Mouse (Mus musculus) MEL (cell line): ENCODE data around the gene Hoxc4.

Source experiments
- CTCF ChIP-seq, 3 experiments: IDR thresholded peaks in 2 of 3; conservative IDR thresholded peaks in 1 of 3; 2 replicates each; pipeline ENCODE4 v1.5.1; 2011 to 2012; ENCODE audit warnings: low read length in 3 of 3, low read depth in 2 of 3, mild to moderate bottlenecking in 2 of 3, improper control_type of control experiment in 1 of 3, inconsistent platforms in 1 of 3, mixed read lengths in 1 of 3, moderate library complexity in 1 of 3; ENCODE audit not compliant: control insufficient read depth in 1 of 3, insufficient read depth in 1 of 3, poor library complexity in 1 of 3, severe bottlenecking in 1 of 3
- EP300 ChIP-seq, 2 experiments: IDR thresholded peaks; 2 replicates each; pipeline ENCODE4 v1.6.1; 2011; ENCODE audit warnings: improper control_type of control experiment in 2 of 2, low read length in 2 of 2, low read depth in 1 of 2, mild to moderate bottlenecking in 1 of 2
- HCFC1 ChIP-seq: IDR thresholded peaks from 2 replicates; pipeline ENCODE4 v1.6.1; 2012; ENCODE audit warnings: low read depth, mild to moderate bottlenecking, inconsistent platforms, low read length, improper control_type of control experiment, moderate library complexity
- MAFK ChIP-seq: IDR thresholded peaks from 2 replicates; pipeline ENCODE4 v1.6.1; 2011; ENCODE audit warnings: low read depth, mild to moderate bottlenecking, low read length, improper control_type of control experiment, borderline replicate concordance
- MAX ChIP-seq: IDR thresholded peaks from 2 replicates; pipeline ENCODE4 v1.6.1; 2011; ENCODE audit warnings: low read length, improper control_type of control experiment
- MEF2A ChIP-seq: IDR thresholded peaks from 2 replicates; pipeline ENCODE4 v1.6.1; 2014; ENCODE audit warnings: low read depth, mild to moderate bottlenecking, inconsistent platforms, low read length, improper control_type of control experiment; ENCODE audit not compliant: poor library complexity, insufficient replicate concordance, severe bottlenecking; ENCODE audit errors: extremely low read depth
- POLR2A ChIP-seq, 2 experiments: IDR thresholded peaks; 2 replicates each; pipeline ENCODE4 v1.6.1; 2011 to 2012; ENCODE audit warnings: low read length in 2 of 2, mild to moderate bottlenecking in 2 of 2, control low read depth in 1 of 2, improper control_type of control experiment in 1 of 2, low read depth in 1 of 2, moderate library complexity in 1 of 2; ENCODE audit not compliant: control insufficient read depth in 1 of 2, insufficient read depth in 1 of 2, poor library complexity in 1 of 2
- POLR2AphosphoS5 ChIP-seq: IDR thresholded peaks from 2 replicates; pipeline ENCODE4 v1.6.1; 2012; ENCODE audit warnings: low read depth, borderline replicate concordance, mild to moderate bottlenecking, inconsistent platforms, low read length, moderate library complexity, mixed read lengths
- SIN3A ChIP-seq: IDR thresholded peaks from 2 replicates; pipeline ENCODE4 v1.6.1; 2012; ENCODE audit warnings: low read length, improper control_type of control experiment, inconsistent platforms
- USF1 ChIP-seq: IDR thresholded peaks from 2 replicates; pipeline ENCODE4 v1.6.1; 2014; ENCODE audit warnings: low read depth, mild to moderate bottlenecking, inconsistent platforms, low read length, improper control_type of control experiment, moderate library complexity

- TF ChIP-seq SIN3A (peak; percentile 19), MAX (no peak; the same call in 1 of the 2 replicates), POLR2AphosphoS5 (no peak), EP300 (IDR thresholded peaks at IDR 0.05; ENCODE audit: low read depth in 1 of 2, low read length in 2 of 2) (no peak), MAFK (no peak), CTCF (IDR thresholded peaks at IDR 0.05 in 2 of 3, conservative IDR thresholded peaks at IDR 0.05 in 1 of 3; ENCODE audit: control insufficient read depth in 1 of 3, insufficient read depth in 1 of 3, low read depth in 2 of 3, low read length in 3 of 3, poor library complexity in 1 of 3, severe bottlenecking in 1 of 3) (no peak), POLR2A (IDR thresholded peaks at IDR 0.05; ENCODE audit: control insufficient read depth in 1 of 2, insufficient read depth in 1 of 2, low read depth in 1 of 2, low read length in 2 of 2, poor library complexity in 1 of 2) (peak in 1 of 2 experiments; percentile 50; a peak in 1 of 4 replicates), MEF2A (no peak), USF1 (0 out of 2 replicates have a peak, but pooled peaks have one; percentile 12), HCFC1 (no peak; the same call in 1 of the 2 replicates)
These were observed 43.0 kb upstream of the Hoxc4 start for GRCm38 (mm10) chr15:102975688-102976111.
